Mouse (Mus musculus): ENCODE measurements around the gene Rnf113a2.

- TF ChIP-seq CTCF (IDR thresholded peaks at IDR 0.05; ENCODE audit: extremely low read depth, insufficient read depth, insufficient read length, insufficient replicate concordance): no peak
- no peak for TF ChIP-seq POLR2A (IDR thresholded peaks at IDR 0.05; ENCODE audit: low read depth, low read length)
These were observed 26.7 kb upstream of the Rnf113a2 start for GRCm38 (mm10) chr12:84390336-84390735.
